Comparison of ENCODE assay signal across 23 mouse cellular contexts in genomic region chr5:103677894-103678293, GRCm38 (mm10). TPM values are rescaled to one million over a fixed set of nuclear protein-coding genes. Genes with fewer than 3 reads are reported as not detected.
"Had no signal": no experiment of that assay in that cellular context is flagged by ENCODE, and none has a peak within 500 bp of the region (broad histone marks: within the 10 kb centered on the region; RNA-seq: fewer than 3 reads in every experiment).

No protein-coding gene starts in this region.

- ATAC-seq: midbrain, embryonic 16.5 days had no signal

- H3K4me1 ChIP-seq: midbrain, embryonic 10.5 days; midbrain, embryonic 12.5 days; neural tube, embryonic 13.5 days; neural tube, embryonic 15.5 days had no signal

- H3K9me3 ChIP-seq: midbrain, embryonic 10.5 days; midbrain, embryonic 12.5 days; neural tube, embryonic 13.5 days; neural tube, embryonic 15.5 days had no signal

- H3K4me3 ChIP-seq: midbrain, embryonic 10.5 days; midbrain, embryonic 12.5 days; myocyte; neural tube, embryonic 13.5 days; neural tube, embryonic 15.5 days had no signal

- H3K27ac ChIP-seq: midbrain, embryonic 10.5 days; midbrain, embryonic 12.5 days; neural tube, embryonic 13.5 days; neural tube, embryonic 15.5 days had no signal

- H3K27me3 ChIP-seq: midbrain, embryonic 12.5 days; neural tube, embryonic 13.5 days; neural tube, embryonic 15.5 days had no signal

- H3K4me2 ChIP-seq: lung, embryonic 14.5 days; midbrain, embryonic 12.5 days; neural tube, embryonic 13.5 days; neural tube, embryonic 15.5 days had no signal

- DNase-seq: lung, adult 18-20 months; lung, embryonic 14.5 days; lung, postnatal 10 days; lung, postnatal 4 days; midbrain, embryonic 14.5 days; retina, postnatal 1 day; right cerebral cortex, adult 18-20 months; right cerebral cortex, postnatal 25 days; right cerebral cortex, postnatal 4 days; spleen, adult 18-20 months; thymus, adult 18-20 months; thymus, postnatal 14 days; thymus, postnatal 36 days had no signal

- H3K9ac ChIP-seq: lung, embryonic 14.5 days; midbrain, embryonic 12.5 days; neural tube, embryonic 13.5 days; neural tube, embryonic 15.5 days had no signal

- H3K36me3 ChIP-seq: midbrain, embryonic 10.5 days; midbrain, embryonic 12.5 days; neural tube, embryonic 13.5 days; neural tube, embryonic 15.5 days had no signal

RNA-seq across cellular contexts. Expression of gene 1700016H13Rik, which starts 22.1 kb away (rescaled TPM):
- total RNA-seq: megakaryocyte, adult 5-6 weeks; megakaryocyte-erythroid progenitor cell, adult 5-6 weeks had no signal
- polyA plus RNA-seq: myocyte; neural tube, embryonic 13.5 days; small intestine, adult 2 months had no signal

RNA-seq across cellular contexts. Expression of gene Slc10a6, which starts 48.7 kb away (rescaled TPM):
- total RNA-seq: megakaryocyte, adult 5-6 weeks; megakaryocyte-erythroid progenitor cell, adult 5-6 weeks had no signal
- polyA plus RNA-seq: midbrain, embryonic 10.5 days; midbrain, embryonic 12.5 days; neural tube, embryonic 11.5 days had no signal
